Mouse (Mus musculus): ENCODE measurements at regions not wholly inside any gene's neighbourhood (a gene's known extent, or its start where the extent isn't known, plus 50 kb on each side); places are given as distances from the start of the nearest gene placed in this dataset.

DNA sequence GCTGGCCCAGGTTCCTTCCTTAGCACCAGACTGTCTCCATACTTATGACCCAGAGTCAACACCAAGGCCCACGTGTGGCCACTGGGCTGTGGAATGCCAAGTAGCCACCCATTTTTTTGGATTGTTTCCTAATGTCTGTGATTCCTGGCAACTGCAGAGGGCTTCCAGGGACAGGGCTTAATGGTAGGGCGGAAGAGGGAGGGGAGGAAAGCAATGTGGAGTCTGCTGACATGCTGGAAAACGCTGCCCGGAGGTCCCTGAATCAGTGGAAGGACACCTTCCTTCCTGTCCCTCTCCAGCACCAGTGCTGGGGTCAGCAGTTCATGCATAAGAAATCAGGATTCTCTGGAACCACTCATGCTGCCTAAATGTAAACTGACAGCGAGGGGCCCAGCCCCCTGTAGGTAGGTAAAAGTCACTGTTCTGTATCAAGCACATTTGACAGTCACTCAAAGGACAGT is 90.8 kb downstream of the Iyd start:
- peak in 1 of 2 experiments; percentile 20 for DNase-seq (ENCODE audit: low spot score in 2 of 2)

DNA sequence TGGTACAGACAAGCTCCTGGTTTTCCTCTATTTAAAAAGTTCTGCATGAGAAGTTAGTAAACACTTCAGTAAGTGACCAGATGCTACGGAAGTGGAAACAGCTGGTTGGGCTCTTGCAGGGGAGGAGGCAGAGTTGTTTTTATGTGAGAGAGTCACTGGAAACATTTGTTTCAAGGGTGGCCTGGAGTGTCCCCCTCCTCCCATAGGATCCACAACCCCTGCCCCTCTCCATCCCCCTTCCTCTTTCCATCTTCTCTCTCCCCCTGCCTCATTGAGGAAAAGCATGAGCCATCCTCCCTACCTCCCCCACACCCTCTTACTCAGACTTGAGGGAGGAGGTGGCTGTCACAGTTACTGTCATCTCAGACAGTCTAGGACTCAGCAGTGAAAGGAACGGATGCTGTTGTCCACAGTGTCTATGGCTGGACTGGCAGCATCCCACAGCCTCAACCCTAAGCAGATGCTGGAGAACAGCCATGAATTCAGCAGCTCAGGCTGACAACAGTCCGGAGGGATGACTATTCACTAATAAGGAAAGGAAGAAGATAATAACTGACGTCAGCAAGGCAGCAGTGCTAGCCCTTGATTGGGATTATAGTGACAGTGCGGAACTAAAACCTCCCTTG is 93.9 kb downstream of the Iyd start:
- DNase-seq (ENCODE audit: low spot score in 2 of 2) = peak in 1 of 2 experiments; percentile 4

DNA sequence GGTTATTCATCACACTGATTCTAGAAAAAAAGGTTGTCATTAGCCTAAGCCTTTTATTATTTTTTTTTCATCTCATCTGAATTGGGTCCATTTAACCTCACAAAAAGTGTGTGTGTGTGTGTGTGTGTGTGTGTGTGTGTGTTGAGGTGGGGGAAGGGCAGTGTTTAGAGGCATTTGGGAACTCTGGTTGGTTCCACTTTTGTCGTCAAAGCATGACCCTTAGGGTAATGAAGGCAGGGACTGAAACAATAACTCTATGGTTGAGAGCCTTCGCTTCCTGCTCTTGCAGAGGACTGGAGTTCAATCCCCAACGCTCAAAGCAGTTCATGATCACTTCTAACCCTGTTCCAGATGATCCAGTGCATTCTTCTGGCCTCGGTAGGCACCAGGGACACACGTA is 96.1 kb upstream of the Plekhg1 start:
- no peak for DNase-seq (ENCODE audit: low spot score in 2 of 2)

DNA sequence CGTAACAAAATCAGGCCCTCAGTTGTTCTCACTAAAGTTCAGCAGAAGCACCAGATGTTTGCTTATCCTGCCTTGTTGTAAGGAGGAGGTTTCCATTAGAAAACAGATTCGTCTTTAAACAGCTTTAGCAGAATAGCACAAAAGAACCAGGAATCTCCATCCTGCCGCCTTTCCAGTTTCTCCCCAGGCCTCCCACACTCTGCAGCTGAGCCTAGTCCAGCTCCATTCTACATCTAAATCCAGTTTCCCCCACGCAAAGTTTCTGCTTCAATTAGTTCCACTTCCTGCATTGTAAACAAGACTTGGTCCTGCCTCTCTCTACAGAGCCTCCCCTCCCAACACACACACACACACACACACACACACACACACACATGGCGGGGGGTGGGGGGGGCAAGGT is 95.1 kb upstream of the Plekhg1 start:
- DNase-seq (ENCODE audit: low spot score in 2 of 2) = no peak

DNA sequence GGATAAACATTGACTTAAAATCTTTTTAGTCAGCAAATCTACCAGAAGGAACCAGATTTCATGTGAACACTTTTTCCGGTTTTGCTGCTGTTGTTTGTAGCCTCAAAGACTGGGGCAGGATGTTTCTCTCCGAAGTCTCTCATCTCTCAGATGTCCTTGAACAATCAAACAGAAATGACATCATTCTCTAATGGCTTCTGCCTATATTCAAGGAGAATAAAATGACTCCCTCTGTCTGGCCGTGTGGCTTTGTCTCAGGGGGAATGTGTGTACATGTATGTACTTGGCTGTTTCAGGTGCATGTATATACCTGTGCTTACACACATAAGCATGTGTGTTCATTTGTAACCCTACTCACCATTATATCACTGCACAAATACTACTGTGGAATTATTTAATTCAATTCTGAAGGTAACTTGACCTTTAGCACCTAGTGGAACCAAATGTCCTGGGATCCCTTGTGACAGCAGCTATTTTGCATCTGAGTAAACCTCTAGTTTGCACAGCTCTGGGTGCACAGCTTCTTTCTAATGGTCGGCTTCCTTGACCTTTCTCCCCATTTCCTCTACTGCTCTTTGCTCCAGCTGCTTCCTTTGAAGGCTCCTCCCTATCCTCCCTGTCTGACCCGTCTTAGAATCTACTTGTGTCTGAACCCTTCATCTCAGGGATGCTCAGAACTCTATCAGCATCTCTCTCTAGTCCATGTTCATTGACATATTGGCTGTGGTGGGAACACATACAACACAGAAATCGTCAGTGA is 93.8 kb upstream of the Plekhg1 start:
- DNase-seq (ENCODE audit: low spot score in 2 of 2) = no peak

DNA sequence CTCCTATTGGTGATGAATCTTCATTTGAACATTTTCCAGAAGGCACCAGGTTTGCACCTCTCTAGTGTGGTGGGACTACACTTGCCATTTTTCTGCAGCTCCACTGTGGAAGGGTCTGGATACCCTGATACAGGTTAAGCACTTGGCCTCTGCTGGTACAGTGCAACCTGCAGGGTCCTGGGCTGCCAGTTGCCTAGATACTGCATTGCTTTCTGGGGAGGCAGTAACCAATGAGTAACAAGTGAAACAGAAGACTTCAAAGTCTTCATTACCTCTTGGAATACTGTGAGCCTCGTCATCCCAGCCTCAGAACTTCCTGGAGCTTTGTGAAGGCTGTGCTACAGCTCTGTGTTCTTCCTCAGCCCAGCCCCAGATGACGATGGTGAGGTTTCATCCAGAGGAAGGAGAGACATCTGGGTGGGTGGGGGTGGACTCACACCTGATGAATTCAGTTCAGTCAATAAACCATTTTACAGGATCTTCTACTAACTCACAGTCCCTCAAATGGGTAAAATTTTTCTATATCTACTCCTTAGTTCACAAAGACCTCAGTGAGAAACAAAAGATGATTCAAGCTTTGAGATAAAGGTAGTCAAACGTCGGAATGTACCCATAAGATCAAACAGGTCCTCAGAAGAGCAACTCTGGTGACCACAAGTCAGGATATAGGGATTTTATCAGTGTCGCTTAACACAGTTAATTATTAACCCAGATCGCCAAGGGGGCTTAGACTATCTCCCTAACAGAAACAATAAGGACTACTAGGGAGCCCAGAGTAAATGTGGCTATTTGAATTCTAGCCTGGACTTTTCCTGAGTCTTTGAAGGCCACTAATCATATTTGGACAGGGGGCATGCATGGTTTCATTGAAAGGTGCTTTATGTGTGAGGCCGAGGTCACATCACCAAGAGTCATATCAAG is 92.1 kb upstream of the Plekhg1 start:
- no peak for DNase-seq (ENCODE audit: low spot score in 2 of 2)

DNA sequence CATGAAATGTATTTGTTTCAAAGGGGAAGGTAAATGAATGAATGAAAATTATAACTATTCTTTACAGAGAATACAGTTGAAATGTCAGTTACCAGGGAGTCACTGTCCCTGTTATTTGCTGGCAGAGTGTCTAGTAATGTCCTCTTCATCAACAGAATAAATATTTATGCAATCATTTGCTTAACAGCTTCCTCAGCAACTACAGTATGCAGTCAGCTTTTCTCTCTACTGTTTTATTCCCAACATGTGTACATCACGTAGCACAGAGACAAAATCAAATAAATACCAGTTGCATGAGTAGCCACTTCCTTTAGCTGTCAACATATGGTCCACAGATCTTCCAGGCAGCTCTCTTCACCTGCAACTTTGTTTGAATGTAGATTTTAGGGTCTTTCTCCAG is 90.2 kb upstream of the Plekhg1 start:
- no peak for DNase-seq (ENCODE audit: low spot score in 2 of 2)

DNA sequence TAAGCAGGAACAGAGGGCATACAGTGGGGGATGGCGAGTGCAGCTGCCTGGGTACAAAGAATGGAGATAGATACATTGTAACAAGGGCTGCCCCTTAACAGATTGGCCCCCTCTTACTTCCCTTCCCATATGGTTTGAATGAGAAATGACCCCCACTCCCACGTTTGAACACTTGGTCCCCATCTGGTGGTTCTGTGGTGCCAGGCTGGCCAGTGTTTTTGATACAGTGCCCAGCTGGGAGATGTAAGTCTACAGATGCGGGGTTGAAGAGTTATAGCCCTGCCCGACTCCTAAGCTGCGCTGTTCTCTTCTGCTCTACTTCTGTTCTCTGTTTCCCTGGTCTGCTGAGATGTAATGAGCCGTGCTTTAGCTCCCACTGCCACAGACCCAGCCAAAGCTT is 89.6 kb upstream of the Plekhg1 start:
- no peak for DNase-seq (ENCODE audit: low spot score in 2 of 2)

DNA sequence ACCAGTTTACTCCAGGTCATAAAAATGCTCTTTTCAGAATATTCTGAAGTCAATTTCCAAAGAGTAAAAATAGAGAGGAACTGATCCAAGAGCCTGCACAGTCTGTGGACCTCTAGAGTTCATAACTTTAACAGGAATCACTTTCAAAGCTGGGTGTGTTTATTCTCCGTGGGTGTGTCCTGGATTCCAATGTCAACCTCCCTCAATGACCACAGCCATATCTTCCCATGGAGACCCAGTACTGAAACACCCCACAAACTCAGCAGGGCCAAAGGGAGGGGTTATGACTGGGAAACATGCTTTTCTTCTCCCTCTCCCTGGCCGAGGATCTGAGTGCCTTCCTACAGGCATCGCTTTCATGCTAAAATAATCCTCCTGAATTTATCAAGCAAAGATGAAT is 87.6 kb upstream of the Plekhg1 start:
- DNase-seq (ENCODE audit: low spot score in 2 of 2) = no peak

DNA sequence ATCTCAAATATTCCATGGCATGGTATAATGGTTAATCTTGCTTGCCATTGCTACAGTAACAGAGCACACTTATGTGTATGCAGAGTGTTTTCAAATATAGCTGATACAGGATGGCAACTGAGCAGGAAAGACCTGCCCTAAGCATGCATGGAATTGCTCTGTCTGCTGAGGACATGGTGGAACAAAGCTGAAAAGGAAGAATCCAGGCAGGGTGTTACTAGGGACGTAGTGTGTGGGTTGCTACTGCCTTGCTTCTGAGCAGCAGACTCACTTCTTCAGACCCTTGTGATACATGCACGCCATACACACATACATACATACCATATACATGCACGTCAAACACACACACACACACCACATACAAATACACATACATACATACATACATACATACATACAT is 84.1 kb upstream of the Plekhg1 start:
- DNase-seq (ENCODE audit: low spot score in 2 of 2) = no peak

DNA sequence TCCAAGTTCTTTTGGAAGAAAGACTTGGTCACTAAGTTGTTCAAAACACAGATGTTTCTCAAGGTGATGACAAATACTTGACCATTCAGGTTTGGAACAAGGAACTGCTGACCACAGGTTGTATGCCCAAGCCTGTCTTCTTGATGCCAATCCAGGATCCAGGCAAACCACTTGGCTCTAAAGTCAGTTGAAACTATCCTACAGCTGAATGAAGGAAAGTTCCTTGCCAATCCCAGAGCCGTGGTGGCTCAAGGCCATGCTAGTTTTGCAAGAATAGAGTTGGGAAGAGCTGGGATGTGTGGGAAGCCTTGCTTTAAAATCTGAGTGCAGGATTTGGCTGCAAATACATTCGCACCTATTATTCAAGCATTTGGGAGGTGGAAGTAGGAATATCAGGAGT is 78.0 kb upstream of the Plekhg1 start:
- no peak for DNase-seq (ENCODE audit: low spot score in 2 of 2)

DNA sequence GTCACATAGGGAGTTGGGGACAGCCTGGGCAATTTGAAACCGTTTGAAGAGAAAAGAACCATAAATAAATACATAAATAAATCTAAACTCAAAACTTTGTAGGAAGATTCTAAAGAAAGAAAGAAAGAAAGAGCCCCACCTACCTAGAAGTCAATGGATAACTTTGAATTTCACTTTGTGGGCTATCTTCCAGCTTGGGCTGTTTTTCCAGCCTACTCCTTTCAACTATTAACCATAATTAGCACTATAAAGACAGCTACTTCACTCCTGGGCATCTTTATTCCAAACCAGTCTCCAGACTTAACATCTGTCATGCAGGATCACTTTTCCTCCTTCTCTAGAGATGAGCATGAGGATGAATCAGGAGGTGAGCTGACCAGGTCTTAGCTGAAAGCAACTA is 77.6 kb upstream of the Plekhg1 start:
- DNase-seq (ENCODE audit: low spot score in 2 of 2) = no peak

DNA sequence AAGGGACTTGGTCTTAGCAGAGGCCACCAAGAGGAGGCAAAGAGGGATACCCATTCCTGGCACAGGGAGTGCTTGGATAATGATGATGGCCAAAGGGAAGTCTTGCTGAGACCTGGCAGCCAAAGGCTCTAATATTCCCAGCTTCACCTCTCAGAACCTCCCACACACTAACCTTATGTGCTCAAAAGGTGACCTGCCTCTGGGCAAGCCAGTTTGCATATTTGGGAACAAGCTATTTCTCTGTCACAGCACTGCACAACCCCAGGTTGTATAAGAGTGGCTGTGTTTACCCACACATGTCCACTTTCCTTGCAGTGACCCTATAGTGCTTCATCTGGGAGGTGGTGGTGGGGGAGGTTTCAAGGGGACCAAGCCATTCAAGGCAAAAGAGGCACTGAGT is 76.9 kb upstream of the Plekhg1 start:
- DNase-seq (ENCODE audit: low spot score in 2 of 2) = no peak

DNA sequence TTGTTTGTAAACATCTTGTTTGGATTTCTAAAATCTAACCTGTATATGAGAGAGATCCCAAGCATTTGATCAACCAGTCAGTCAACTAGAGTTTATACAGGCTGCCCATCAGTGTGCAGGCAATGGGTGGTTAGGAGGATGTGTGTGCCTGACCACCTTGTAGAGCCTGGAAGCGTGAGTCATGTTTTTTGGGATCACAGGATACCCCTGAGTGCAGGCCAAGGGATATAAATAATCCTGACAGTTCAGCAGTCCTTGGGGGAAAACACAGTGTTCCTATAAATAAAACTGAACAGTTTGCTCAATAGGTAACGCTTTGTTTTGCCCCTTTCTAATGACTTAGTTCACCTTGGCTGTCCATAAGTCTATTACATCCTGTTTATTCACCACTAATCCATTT is 55.7 kb upstream of the Plekhg1 start:
- no peak for DNase-seq (ENCODE audit: low spot score in 2 of 2)
